Mouse (Mus musculus) kidney, postnatal 0 days (tissue): ENCODE measurements at regions not wholly inside any gene's neighbourhood (a gene's known extent, or its start where the extent isn't known, plus 50 kb on each side); places are given as distances from the start of the nearest gene placed in this dataset.

Source experiments
- ATAC-seq: fragments of 200-750 bp; cut with Nextera tagmentation; replicated peaks from 2 replicates; pipeline ENCODE4 v1.8.0; 2017; ENCODE audit warnings: low read depth, moderate number of reproducible peaks, moderate TSS enrichment, moderate library complexity; ENCODE audit not compliant: low FRiP score
- DNase-seq: peaks from one replicate; pipeline ENCODE4 v3.0.0-alpha.2; 2016; ENCODE audit warnings: low spot score
- H3K27ac ChIP-seq: fragments of 300-500 bp; sonication (generic); 2 replicates; pipeline ENCODE4 v1.5.1; 2014; ENCODE audit warnings: mild to moderate bottlenecking
- H3K27me3 ChIP-seq: fragments of 300-500 bp; sonication (generic); 2 replicates; pipeline ENCODE4 v1.6.1; 2014; ENCODE audit warnings: low read length, mixed read lengths; ENCODE audit not compliant: insufficient read depth
- H3K36me3 ChIP-seq: fragments of 300-500 bp; sonication (generic); 2 replicates; pipeline ENCODE4 v1.6.1; 2014; ENCODE audit warnings: low read length, mixed read lengths; ENCODE audit not compliant: insufficient read depth
- H3K4me1 ChIP-seq: fragments of 300-500 bp; sonication (generic); replicated peaks from 2 replicates; pipeline ENCODE4 v1.6.1; 2014; ENCODE audit warnings: antibody characterized with exemption, low read length, mixed read lengths; ENCODE audit not compliant: insufficient read depth
- H3K4me2 ChIP-seq: fragments of 300-500 bp; sonication (generic); 2 replicates; pipeline ENCODE4 v1.6.1; 2014; ENCODE audit warnings: mild to moderate bottlenecking, low read length, moderate library complexity, mixed read lengths
- H3K4me3 ChIP-seq: fragments of 300-500 bp; sonication (generic); replicated peaks from 2 replicates; pipeline ENCODE4 v1.5.1; 2014; ENCODE audit warnings: low read depth, low read length
- H3K9ac ChIP-seq: fragments of 300-500 bp; sonication (generic); 2 replicates; pipeline ENCODE4 v1.6.1; 2014; ENCODE audit warnings: low read depth, low read length
- H3K9me3 ChIP-seq: fragments of 300-500 bp; sonication (generic); replicated peaks from 2 replicates; pipeline ENCODE4 v1.6.1; 2016; ENCODE audit warnings: low read length, inconsistent platforms, mixed read lengths
- CTCF ChIP-seq: IDR thresholded peaks from 2 replicates; pipeline ENCODE4 v1.5.1; 2016; ENCODE audit warnings: antibody characterized with exemption, low read depth, mild to moderate bottlenecking, moderate library complexity
- WGBS: fragments of 180-500 bp; shearing (Covaris S2); extraction: QIAGEN DNeasy Blood & Tissue Kit; methylation state at CpG from one replicate; pipeline ENCODE4 v1.1.7; 2014; 5-methylcytosine and 5-hydroxymethylcytosine counted together

- Histone ChIP-seq H3K4me1 (no peaks in the 10 kb centered on the region), H3K36me3 (no peaks in the 10 kb centered on the region), H3K4me3 (no peak overlapping the region), H3K27me3 (no peaks in the 10 kb centered on the region), H3K27ac (no peak overlapping the region), H3K9ac (no peak overlapping the region), H3K9me3 (no peaks in the 10 kb centered on the region), H3K4me2 (no peak overlapping the region)
- no peak for TF ChIP-seq CTCF
- WGBS = 87% methylated on average over 2 of the region's 2 CpGs
- ATAC-seq (no peak), DNase-seq (no peak)
These were observed 315.4 kb downstream of the Rps6kc1 start for GRCm38 (mm10) chr1:190596209-190596608.

- no peak for ATAC-seq
- H3K36me3 ChIP-seq = no peaks in the 10 kb centered on the region
- H3K9ac ChIP-seq = no peak overlapping the region
- DNase-seq = no peak
- no peak for TF ChIP-seq CTCF
- 95% methylated on average over 7 of the region's 7 CpGs for WGBS
- no peaks in the 10 kb centered on the region for H3K27me3 ChIP-seq
- no peak overlapping the region for H3K4me3 ChIP-seq
- H3K27ac ChIP-seq = no peak overlapping the region
- H3K4me2 ChIP-seq = no peak overlapping the region
- no peaks in the 10 kb centered on the region for H3K4me1 ChIP-seq
- H3K9me3 ChIP-seq = no peaks in the 10 kb centered on the region
These were observed 319.9 kb downstream of the Rps6kc1 start for GRCm38 (mm10) chr1:190591621-190592020.

- no peak for TF ChIP-seq CTCF
- no peak overlapping the region for H3K4me2 ChIP-seq
- no peaks in the 10 kb centered on the region for H3K9me3 ChIP-seq
- no peaks in the 10 kb centered on the region for H3K4me1 ChIP-seq
- H3K36me3 ChIP-seq = no peaks in the 10 kb centered on the region
- 20% methylated on average over 2 of the region's 2 CpGs for WGBS
- no peak; the same call in 1 of the 2 replicates for ATAC-seq
- no peak overlapping the region for H3K4me3 ChIP-seq
- peak; percentile 46 for DNase-seq
- H3K27me3 ChIP-seq = no peaks in the 10 kb centered on the region
- H3K27ac ChIP-seq = no peak overlapping the region
- H3K9ac ChIP-seq = no peak overlapping the region
These were observed 322.0 kb downstream of the Rps6kc1 start for GRCm38 (mm10) chr1:190589586-190589985.

- H3K9me3 ChIP-seq = no peaks in the 10 kb centered on the region
- 30% methylated on average over 6 of the region's 6 CpGs for WGBS
- ATAC-seq = 0 out of 2 replicates have a peak, but pooled peaks have one; percentile 17
- H3K27me3 ChIP-seq = no peaks in the 10 kb centered on the region
- H3K4me1 ChIP-seq = no peaks in the 10 kb centered on the region
- no peak overlapping the region for H3K27ac ChIP-seq
- no peaks in the 10 kb centered on the region for H3K36me3 ChIP-seq
- no peak for DNase-seq
- no peak overlapping the region for H3K4me2 ChIP-seq
- H3K4me3 ChIP-seq = no peak overlapping the region
- no peak for TF ChIP-seq CTCF
- no peak overlapping the region for H3K9ac ChIP-seq
These were observed 328.3 kb downstream of the Rps6kc1 start for GRCm38 (mm10) chr1:190583272-190583671.

- no peaks in the 10 kb centered on the region for H3K4me1 ChIP-seq
- no peaks in the 10 kb centered on the region for H3K27me3 ChIP-seq
- DNase-seq = no peak
- WGBS = 82% methylated on average over 1 of the region's 1 CpGs
- no peak overlapping the region for H3K27ac ChIP-seq
- ATAC-seq = no peak
- TF ChIP-seq CTCF = no peak
- H3K4me2 ChIP-seq = no peak overlapping the region
- no peaks in the 10 kb centered on the region for H3K36me3 ChIP-seq
- H3K9me3 ChIP-seq = no peaks in the 10 kb centered on the region
- no peak overlapping the region for H3K4me3 ChIP-seq
- no peak overlapping the region for H3K9ac ChIP-seq
These were observed 330.9 kb downstream of the Rps6kc1 start for GRCm38 (mm10) chr1:190580653-190581052.

GRCm38 (mm10) chr1:190570981-190571380 is 340.6 kb downstream of the Rps6kc1 start:
- H3K4me3 ChIP-seq = no peak overlapping the region
- no peaks in the 10 kb centered on the region for H3K27me3 ChIP-seq
- H3K4me1 ChIP-seq = no peaks in the 10 kb centered on the region
- no peaks in the 10 kb centered on the region for H3K9me3 ChIP-seq
- ATAC-seq (no peak), DNase-seq (no peak)
- no peaks in the 10 kb centered on the region for H3K36me3 ChIP-seq
- no peak overlapping the region for H3K9ac ChIP-seq
- TF ChIP-seq CTCF = no peak
- H3K4me2 ChIP-seq = no peak overlapping the region
- no peak overlapping the region for H3K27ac ChIP-seq
- 71% methylated on average over 4 of the region's 4 CpGs for WGBS

- DNase-seq (no peak), ATAC-seq (no peak)
- 72% methylated on average over 10 of the region's 10 CpGs for WGBS
- no peak for TF ChIP-seq CTCF
- H3K4me2 ChIP-seq = no peak overlapping the region
- no peaks in the 10 kb centered on the region for H3K4me1 ChIP-seq
- no peaks in the 10 kb centered on the region for H3K9me3 ChIP-seq
- no peak overlapping the region for H3K9ac ChIP-seq
- no peak overlapping the region for H3K4me3 ChIP-seq
- H3K27me3 ChIP-seq = no peaks in the 10 kb centered on the region
- no peaks in the 10 kb centered on the region for H3K36me3 ChIP-seq
- H3K27ac ChIP-seq = no peak overlapping the region
These were observed 341.0 kb downstream of the Rps6kc1 start for GRCm38 (mm10) chr1:190570563-190570962.
